Mouse (Mus musculus) right cerebral cortex, adult 18-20 months (tissue): Measurements from ENCODE around the gene Cmtm1.
"Not testable (repeated sequence)": the region's sequence is repeated elsewhere in the genome, so short reads cannot be mapped to it uniquely, and the experiment has no call there.

ENCODE experiments used
- DNase-seq: peaks from one replicate; pipeline ENCODE4 v3.0.0; 2022; ENCODE audit warnings: mixed read lengths

The Cmtm1 gene

DNA sequence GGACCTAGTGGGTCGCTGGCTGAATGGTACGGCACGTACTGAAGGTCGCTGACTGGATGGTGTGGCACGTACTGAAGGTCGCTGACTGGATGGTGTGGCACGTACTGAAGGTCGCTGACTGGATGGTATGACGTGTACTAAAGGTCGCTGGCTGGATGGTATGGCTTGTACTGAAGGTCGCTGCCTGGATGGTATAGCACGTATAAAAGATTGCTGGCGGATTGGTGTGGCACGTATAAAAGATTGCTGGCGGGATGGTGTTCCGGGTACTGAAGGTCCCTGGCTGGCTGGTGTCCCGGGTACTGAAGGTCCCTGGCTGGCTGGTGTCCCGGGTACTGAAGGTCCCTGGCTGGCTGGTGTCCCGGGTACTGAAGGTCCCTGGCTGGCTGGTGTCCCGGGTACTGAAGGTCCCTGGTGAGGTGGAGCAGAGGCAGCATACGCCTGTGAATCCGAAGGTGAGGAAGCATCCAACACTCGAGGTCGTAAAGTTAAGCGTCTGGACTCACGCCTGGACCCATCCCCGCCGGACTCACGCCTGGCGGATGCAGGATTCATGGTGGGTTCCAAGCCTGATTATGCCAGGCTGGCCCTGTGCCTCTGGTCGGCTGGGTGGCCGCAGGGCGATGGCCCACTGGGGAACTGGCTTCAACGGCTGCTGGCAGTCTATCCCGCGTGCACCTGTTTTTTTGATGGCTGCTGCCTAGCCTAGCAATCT, at the start of gene Cmtm1, which contains the start of gene Gm45711:
Gene Cmtm1, minus strand, starts transcription at position 705 of the 715 bp plus-strand sequence.
Gene Gm45711, minus strand, starts transcription at position 641 of the 715 bp plus-strand sequence.
- peak; percentile 6 for DNase-seq

DNA sequence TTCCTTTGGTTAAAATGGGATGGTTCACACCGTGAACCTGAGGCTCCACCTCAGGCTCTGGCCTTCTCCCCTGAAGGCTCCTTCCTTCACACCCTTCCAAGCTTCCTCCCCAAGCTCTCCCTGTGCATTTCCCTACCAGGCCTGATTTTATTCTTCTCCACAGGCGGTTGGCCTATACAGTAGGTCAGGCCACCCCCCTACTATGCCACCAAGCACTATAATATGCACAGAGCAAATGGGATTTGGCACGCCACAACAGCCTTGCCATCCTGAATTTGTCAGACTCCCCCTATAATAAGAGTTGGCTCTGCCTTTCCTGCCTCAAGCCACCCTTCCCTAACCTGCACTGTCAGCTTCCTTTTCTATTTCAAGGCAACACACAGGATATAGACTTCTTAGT, 48.7 kb upstream of the Cmtm1 start:
- no peak for DNase-seq

DNA sequence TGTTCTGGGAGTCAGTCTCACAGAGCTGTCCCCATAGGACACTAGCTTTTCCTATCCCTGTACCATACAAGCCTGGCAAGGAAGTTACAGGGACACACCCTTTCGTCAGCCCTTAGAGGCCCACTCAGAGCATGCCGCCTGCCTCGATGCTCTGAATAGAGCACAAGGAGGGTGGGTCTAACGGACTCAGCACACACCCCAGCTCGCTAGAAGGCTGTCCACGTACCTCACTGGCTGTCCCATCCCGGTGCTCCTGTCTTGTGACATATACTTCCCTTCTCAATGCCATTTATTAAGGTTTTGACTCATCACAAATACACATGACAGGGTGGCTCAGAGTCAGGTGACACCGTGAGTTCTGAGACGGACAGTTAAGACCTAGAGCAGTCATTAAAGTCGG, 44.6 kb upstream of the Cmtm1 start:
- no peak for DNase-seq

GRCm38 (mm10) chr8:104353186-104353585, 43.2 kb upstream of the Cmtm1 start:
- no peak for DNase-seq

DNA sequence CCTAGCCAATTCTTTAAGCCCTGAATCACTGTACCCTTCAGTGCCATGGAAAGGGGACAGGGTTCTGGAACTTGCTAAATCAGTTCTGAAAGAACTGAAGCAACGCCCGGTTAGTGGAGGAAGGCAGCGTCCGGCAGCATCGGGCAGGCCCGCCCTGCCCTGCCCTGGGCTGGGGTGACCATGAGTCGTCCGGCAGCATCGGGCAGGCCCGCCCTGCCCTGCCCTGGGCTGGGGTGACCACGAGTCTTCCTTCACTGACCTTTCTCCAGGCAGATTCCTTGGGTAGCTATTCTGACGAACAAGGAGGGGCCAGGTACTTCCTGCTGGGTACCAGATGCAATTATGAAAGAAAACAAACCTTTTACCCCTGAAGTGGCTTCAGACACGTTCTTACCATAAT, 40.1 kb upstream of the Cmtm1 start:
- no peak for DNase-seq

DNA sequence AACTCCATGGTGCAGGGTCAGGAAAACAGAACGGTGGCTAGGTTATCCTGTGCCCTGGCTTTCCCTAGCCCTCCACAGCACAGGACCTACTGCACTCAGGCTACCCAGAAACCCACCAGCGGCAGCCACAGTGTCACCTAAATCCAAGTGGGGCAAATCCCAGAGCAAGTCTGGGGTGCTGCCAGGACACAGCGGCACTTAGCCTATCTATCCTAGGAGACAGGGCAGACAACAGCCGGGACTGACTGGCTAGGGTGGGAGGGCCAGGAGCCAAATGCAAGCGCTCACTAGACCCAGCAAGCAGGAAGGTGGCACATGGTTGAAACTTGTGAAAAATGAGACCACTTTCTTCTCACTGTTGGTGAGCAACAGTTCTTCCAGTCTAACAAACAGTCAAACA, 39.0 kb upstream of the Cmtm1 start:
- DNase-seq: no peak

DNA sequence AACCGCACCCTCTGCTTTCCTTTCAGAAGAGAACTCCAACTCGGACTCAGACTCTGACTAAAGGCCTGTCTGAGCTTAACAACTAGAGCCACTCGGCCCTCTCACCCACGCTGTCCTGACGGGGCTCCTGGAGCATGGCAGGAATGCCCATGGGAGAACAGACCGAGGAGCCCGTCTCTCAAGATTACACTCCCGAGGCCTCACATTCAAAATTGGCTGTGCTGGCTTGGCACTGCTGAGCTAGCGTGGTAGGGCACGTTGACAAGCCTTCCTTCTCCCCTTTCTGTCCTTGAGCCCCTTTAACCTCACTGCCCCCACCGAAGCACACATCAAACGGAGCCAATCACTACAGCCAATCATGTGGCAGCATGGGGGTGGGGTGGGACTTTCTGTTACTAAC, 36.8 kb upstream of the Cmtm1 start:
- DNase-seq: no peak

DNA sequence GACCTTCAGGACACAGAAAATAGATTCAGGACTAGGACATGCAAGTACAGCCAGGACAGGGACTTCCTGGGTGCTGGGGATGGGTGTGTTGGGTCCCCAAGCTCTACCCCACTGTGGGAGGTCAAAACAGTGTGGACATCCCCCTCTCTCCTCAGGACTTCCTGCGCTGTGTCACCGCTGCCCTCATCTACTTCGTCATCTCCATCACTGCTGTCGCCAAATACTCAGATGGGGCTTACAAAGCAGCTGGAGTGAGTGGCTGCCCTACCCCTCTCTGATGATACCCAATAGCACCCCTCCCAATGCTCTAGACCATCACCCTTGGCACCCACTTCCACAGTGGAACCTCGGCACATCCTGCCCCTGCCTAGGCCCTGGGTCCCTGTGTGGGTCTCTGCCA, 34.7 kb upstream of the Cmtm1 start:
- DNase-seq: no peak

DNA sequence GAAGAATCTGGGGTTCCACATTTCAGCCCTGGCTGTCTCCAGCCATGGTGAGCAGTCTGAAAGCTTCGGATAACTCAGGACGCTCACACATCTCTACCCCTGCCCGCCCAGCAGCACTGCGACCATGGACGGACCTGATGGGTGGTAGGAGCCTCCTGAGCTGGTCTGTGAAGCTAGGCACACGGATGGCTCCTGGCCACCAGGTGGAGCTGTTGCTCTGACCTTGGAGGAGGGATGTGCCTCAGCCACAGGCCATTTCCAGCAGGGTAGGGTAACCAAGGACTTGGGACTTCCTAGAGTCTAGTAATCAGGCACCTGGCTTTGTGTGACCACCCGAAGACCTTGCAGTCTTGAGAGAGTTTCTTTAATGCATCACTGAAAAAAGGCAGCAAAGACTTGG, 34.0 kb upstream of the Cmtm1 start:
- DNase-seq: peak; percentile 84

DNA sequence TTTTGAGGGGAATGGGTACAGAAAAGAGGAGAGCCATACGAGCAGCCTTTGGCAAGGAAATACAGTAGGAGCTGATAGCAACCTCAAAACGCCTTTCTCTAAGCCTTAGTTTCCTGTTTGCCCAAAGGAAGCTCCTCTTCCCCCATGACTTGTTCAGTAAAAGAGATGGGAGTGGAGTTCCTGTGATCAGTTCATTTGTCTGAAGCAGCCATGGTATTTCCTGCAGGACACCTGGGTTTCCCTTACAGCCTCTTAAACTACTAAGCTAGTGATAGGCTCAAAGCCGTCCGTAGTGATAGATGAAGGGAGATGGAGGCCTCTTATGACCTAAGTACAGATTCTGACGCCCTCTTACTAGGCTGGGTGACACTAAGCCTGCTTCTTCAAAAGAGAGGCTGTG, 32.5 kb upstream of the Cmtm1 start:
- DNase-seq: no peak

DNA sequence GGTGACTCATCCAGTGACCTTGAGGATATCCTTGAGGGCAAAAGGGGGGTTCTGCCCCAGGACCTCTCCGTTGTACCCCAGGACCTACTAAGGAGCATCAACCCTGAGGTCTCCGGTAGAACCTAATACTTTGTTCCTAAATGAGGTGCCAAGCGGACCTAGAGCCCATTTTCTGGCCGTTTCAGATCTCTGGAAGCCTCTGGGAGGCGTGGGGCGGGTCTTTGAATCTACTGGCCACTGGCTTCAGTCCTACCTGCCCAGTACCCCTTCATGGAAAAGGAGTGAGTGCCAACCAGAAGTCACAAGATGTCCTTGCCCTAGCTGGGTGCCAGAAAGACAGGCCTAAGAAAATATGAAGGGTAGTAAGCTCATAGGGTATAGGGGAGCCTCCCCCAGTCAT, 31.7 kb upstream of the Cmtm1 start:
- DNase-seq: no peak

DNA sequence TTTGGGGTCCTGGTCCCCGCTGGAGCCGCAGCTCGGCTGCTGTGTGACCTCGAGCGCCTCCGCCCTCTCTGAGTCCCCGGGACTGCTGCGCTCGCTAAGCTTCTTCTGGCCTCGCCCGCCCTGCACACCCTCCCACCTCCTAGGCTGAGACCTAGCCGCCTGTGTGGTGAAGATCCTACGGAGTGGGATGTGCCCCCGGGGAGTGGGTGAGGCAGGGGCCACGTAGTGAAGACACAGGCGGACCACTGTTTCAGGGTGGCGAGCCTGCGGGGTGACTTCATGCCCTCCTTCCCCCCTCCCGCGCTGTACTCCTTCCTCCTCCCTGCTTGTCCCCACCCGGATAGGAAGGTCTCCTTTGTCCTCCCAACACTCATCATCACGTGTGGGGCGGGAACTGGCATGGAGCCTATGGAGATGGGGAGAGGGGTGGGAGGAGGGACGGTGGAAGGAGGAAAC, 31.2 kb upstream of the Cmtm1 start:
- DNase-seq: no peak

DNA sequence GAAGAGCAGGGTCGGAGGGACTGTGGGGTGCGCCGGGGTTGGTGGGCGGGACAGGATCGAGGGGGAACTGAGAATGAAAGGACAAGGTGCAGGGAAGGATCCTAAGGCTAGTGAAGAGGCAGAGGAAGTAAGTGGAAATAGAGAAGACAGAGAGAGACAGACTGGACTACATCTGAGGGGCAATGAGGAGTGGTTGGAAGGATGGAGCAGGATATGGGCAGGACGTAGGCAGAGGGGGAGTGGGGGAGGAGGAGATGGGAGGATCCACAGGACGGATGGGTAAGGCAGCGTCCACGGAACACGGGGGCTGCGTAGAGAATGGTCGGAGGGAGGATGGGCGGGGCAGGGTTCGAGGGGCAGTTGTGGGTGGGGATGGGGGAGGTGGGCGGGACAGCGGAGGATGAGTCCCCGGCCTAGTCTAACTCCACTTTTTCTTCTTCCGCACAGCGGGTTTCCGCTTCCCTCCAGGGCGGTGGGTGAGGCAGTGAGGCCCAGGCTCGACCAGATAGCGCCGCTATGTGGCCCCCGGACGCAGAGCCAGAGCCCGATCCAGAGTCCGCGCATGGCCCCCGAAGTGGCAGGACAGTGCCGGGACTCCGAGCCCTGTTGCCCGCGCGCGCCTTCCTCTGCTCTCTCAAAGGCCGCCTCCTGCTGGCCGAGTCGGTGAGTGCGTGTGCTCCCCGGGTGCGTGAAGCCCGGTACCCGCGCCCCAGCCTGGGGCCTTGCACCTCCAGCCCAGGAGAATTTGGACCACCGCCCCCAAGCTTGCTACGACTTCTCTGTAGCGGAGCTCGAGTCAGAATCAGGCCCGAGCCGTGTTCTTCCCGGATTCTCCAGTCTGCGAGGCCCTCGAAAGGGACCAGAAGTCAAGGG, 30.5 kb upstream of the Cmtm1 start:
- DNase-seq: peak; percentile 37

- no peak for DNase-seq
These were observed 30.0 kb upstream of the Cmtm1 start for GRCm38 (mm10) chr8:104339983-104340232.

- peak; percentile 18 for DNase-seq
These were observed 29.5 kb upstream of the Cmtm1 start, which contains the start of gene Cmtm3 for GRCm38 (mm10) chr8:104339229-104339982. Cmtm3 (plus strand) TSS chr8:104339410.

DNA sequence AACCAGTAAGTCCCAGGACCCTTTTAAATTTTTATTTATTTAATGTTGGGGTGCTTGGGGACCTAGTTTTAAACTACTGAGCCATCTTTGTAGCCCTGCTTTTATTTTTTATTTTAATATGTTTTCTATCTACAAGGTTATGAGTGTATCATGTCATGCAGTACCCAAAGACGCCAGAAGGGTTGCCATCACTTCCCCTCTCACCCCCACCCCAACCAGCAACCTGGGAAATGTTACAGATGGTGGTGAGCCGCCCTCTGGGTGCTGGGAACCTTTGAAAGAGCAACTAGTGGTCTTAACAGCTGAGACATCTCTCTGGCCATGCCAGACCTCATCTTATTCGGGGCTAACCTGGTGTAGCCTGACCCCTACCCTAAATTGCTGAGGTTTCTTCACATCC, 27.9 kb upstream of the Cmtm1 start:
- DNase-seq: no peak

DNA sequence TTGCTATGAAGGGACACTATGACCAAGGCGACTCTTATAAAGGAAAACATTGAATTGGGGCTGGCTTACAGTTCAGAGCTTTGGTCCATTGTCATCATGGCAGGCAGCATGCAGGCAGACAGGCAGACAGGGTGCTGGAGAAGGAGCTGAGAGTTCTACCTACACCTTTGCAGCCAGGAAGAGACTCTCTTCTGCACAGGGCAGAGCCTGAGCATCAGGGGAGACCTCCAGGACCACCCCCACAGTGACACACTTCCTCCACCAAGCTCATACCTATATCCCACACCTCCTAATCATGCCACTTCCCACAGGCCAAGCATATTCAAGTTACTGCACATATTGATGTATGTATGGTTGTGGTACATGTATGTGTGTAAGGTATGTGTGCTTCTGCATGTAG, 26.9 kb upstream of the Cmtm1 start:
- DNase-seq: no peak

DNA sequence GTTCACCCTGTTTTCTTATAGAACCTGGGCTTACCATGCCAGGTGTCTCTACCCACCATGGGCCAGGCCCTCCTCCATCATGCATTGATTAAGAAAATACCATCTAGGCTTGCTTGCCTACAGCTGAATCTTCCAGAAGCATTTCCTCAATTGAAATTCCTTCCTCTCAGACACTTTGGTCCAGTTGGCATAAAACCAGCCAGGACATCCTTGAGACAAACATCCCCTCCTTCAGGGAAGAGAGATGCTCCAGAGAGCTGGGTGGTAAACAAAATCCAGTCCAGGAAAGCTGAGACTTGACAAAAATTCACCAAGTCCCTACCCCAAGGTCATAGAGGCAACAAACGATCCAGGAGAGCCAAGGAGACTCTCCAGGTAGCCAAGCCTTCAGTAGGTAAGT, 24.3 kb upstream of the Cmtm1 start:
- no peak for DNase-seq

DNA sequence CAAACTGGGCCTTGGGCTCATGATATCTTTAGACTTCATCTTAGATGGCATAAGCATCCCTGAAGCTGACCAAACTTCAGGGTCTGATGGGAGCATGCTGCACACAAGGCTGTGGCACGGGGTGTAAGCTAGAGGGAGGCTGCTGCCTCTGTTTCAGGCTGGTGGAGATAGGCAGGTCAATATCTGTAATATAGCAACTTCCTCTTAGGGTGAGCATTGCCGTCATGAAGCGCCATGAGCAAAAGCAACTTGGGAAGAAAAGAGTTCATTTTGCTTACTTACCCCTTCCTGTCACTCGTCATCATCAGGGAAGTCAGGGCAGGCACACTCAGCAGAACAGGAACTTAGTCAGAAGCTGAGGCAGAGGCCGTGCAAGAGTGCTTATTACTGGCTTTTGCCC, 23.8 kb upstream of the Cmtm1 start:
- no peak for DNase-seq

DNA sequence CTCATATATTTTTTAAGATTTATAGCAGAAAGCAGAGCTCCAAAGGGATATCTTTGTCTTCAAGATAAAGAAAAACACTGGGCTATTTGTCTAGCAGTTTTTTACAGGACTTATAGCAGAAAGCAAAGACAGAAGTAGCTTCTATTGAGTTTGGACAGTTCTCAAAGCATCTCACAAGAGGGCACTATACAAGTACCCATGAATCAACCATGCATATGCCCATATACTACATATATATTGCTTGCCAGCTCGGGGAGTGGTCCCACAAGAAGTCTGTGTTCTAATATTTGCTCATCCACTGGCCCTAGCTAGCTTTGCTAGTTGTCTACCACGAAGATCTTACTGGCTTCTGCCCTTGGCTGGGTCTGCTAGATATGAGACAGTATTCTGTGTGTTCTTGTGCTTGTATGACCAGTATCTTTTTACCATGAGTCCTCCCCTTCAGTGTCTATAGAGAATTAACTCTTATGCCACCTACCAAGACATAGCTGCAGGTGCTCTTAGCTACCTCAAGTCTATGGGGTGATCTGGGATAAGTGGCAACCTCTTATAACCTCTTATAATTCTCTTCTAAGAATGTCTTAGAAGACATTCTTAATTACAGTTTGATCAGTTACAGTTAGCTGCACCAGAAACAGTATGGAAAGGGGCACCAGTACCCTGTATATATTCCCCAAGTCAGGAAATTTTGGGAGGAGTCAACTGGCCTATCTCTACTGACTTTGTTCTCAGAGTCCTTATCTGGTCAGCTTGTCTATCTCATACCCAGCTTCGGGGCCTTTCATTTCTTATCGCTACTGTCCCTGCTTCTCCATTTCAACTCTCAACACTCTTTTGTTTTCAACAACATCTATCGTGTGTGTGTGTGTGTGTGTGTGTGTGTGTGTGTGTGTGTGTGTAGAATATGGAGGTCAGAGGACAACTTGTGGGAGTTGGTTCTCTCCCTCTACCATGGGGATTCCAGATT, 23.0 kb upstream of the Cmtm1 start:
- DNase-seq: no peak

GRCm38 (mm10) chr8:104321930-104322329, 12.0 kb upstream of the Cmtm1 start, which contains the start of gene Cmtm2b:
Cmtm2b (plus strand) TSS chr8:104322230.
- not testable (repeated sequence) for DNase-seq

- not testable (repeated sequence) for DNase-seq
These were observed 11.3 kb upstream of the Cmtm1 start, which contains the start of gene Gm11020 for GRCm38 (mm10) chr8:104321267-104321666. Gm11020 (plus strand) TSS chr8:104321567.
